Mouse (Mus musculus): ENCODE data around the gene Atad3a. TPM values are rescaled to one million over a fixed set of nuclear protein-coding genes. Genes with fewer than 3 reads are reported as not detected.

Atad3a gene
- polyA plus RNA-seq, 1 experiment from 2014 or later, result 88.9 TPM

DNA sequence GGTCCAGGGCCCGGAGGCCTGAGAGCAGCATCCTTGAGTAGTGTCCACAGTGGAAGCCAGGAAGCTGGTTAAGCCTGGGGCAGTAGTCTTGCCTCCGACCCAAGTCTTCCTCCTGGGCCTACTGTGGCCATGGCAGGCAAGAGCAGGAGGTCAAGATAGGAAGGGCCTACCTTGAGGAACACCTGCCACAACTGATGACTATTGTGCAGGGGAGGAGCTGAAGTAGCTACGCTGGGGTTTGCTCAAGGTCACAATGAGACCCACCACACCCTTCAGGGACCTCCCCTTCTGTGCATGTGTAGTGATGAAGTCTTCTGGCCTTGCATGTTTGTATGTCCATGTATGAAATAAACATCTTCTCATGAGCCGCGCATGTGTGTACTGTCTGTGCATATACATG is 25.1 kb downstream of the Atad3a start:
- WGBS, result 74% methylated on average over 5 of the region's 5 CpGs
- Histone ChIP-seq H3K27me3 (no peaks in the 10 kb centered on the region), H3K27ac (0 out of 2 replicates have a peak overlapping the region, but pooled peaks have one; percentile 87)

DNA sequence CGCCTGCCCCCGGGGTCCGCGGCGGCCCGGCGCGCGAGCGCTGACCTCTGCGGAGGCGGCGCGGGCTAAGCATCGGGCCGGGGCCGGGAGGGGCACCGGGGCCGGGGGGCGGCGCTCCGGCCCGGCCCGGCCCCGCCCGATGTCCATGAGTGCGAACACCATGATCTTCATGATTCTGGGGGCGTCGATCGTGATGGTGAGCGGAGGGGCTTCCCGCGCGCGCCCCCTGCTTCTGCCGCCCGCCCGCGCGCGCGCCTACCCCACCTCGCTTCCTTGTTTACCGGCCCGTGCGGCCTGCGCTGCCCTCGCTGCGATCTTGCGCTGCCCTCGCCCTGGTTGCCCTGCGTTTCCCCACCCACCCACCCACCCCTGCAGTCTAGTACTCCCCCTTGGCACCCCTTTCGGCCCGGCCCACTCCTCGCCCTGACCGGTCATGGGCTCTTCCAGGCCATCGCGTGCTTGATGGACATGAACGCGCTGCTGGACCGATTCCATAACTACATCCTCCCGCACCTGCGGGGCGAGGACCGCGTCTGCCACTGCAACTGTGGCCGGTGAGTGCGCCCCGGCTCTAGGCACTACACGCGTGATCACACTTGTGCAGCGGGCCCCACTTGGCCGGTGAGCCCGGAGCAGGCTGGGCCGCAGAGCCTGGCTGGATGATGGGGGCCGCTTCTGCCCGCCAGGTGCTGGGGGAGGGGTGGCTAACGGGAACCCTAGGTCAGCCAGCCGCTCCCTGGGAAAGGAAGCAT is 25.8 kb downstream of the Atad3a start:
- peak overlapping the region; percentile 77 for H3K9ac ChIP-seq
- under 1% methylated on average over 61 of the region's 79 CpGs for WGBS
- no peaks in the 10 kb centered on the region for H3K27me3 ChIP-seq
- H3K4me3 ChIP-seq, result peak overlapping the region; percentile 86
- H3K36me3 ChIP-seq, result peaks cover 2% of the 10 kb centered on the region
- peak overlapping the region; percentile 95 for H3K4me2 ChIP-seq
- peak; percentile 72 for ATAC-seq (replicated peaks; ENCODE audit: insufficient number of reproducible peaks, insufficient read depth, low FRiP score, low read depth)
- peaks cover 31% of the 10 kb centered on the region for H3K4me1 ChIP-seq (replicated peaks)
- H3K9me3 ChIP-seq (replicated peaks), result no peaks in the 10 kb centered on the region
- peak overlapping the region; percentile 87 for H3K27ac ChIP-seq

More for the DNA sequence above, 25.1 kb downstream of the Atad3a start:
- Histone ChIP-seq H3K4me3 (peak overlapping the region; percentile 86), H3K9me3 (replicated peaks) (no peaks in the 10 kb centered on the region), H3K4me2 (peak overlapping the region; percentile 95), H3K36me3 (peaks cover 8% of the 10 kb centered on the region), H3K4me1 (replicated peaks) (peaks cover 34% of the 10 kb centered on the region), H3K9ac (peak overlapping the region; percentile 77)
- no peak for ATAC-seq (replicated peaks; ENCODE audit: insufficient number of reproducible peaks, insufficient read depth, low FRiP score, low read depth)

DNA sequence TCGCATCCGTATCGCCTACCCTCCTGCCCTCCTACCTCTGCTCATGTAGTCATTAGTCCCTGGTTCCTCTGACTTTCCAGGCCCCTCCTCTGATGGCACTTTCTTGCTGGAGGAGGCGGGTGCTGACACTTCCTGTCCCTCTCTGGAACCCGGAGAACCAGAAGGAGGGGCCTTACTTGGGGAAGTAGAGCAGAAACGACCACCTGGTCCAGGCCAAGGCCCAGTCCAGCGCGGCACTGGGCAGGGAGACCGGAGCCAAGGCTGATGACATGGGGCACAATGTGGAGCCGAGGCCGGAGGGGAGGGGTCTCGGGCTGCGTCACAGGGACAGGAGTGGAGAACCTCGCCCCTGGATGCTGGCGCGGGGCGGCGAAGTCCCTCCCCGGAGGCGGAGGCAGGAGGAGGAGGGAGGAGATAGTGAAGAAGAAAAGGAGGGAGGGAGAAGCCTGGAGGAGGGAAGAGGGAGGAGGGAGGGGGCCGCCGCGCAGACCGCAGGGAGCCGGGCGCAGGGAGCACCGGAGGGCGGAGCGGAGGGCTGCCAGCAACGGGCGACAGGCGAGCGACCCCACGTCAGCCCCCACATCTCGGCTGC is 26.4 kb downstream of the Atad3a start, which contains the start of gene Tmem240:
Gene Tmem240, plus strand, starts transcription at position 451 of the 592 bp plus-strand sequence.
- Histone ChIP-seq H3K27ac (peak within 1 kb of the TSS; percentile 87), H3K4me2 (peak within 1 kb of the TSS; percentile 95), H3K9me3 (replicated peaks) (no peaks in the 10 kb centered on the region), H3K36me3 (no peaks in the 10 kb centered on the region; the same call in 1 of the 2 replicates), H3K4me3 (peak within 1 kb of the TSS; percentile 86), H3K27me3 (no peaks in the 10 kb centered on the region), H3K4me1 (replicated peaks) (peaks cover 25% of the 10 kb centered on the region), H3K9ac (peak within 1 kb of the TSS; percentile 77)
- peak; percentile 88 for ATAC-seq (replicated peaks; ENCODE audit: insufficient number of reproducible peaks, insufficient read depth, low FRiP score, low read depth)
- WGBS, result 2% methylated on average over 19 of the region's 35 CpGs

DNA sequence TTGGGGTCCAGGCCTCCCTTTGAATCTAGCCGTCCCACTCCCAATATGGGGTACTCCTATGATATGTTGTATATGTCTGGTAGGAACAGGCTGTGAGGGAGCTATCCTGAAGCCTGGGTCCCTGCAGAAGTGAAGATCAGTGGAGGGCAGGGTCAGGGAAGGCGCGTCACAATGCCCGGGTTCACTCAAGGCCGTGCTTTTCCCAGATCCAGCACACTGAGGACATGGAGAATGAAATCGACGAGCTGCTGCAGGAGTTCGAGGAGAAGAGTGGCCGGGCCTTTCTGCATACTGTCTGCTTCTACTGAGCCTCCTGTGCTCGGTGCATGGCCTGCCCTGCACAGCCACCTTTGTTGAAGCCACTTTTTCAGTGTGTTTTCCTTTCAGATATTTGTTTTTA is 27.6 kb downstream of the Atad3a start:
- no peak overlapping the region for H3K4me3 ChIP-seq
- 87% methylated on average over 10 of the region's 10 CpGs for WGBS
- no peaks in the 10 kb centered on the region for H3K27me3 ChIP-seq
- H3K9me3 ChIP-seq (replicated peaks), result no peaks in the 10 kb centered on the region
- no peaks in the 10 kb centered on the region; the same call in 1 of the 2 replicates for H3K36me3 ChIP-seq
- no peak overlapping the region for H3K9ac ChIP-seq
- H3K4me2 ChIP-seq, result no peak overlapping the region
- no peak for ATAC-seq (replicated peaks; ENCODE audit: insufficient number of reproducible peaks, insufficient read depth, low FRiP score, low read depth)
- 0 out of 2 replicates have a peak overlapping the region, but pooled peaks have one; percentile 87 for H3K27ac ChIP-seq
- H3K4me1 ChIP-seq (replicated peaks), result peaks cover 22% of the 10 kb centered on the region

DNA sequence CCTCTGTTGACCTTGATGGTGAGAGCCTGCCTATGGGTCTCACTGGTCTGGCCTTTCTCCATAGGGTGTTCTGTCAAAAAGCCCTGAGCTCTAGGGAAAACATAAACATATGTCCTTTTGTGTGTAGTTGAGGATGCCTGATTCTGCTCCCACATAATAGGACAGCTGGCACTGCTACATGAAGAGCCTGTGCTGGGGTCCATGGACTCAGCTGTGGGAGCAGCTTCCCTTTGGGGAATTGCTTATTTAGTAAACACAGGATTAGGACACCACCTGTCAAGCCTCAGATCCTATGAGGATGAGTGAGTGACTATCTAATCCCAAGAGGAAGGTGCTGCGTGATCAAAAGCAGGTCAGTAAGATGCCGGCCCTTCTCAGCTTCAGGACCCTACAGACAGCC is 32.9 kb downstream of the Atad3a start:
- no peaks in the 10 kb centered on the region; the same call in 1 of the 2 replicates for H3K36me3 ChIP-seq
- WGBS, result 81% methylated on average over 2 of the region's 2 CpGs
- no peaks in the 10 kb centered on the region for H3K4me1 ChIP-seq (replicated peaks)
- ATAC-seq (replicated peaks; ENCODE audit: insufficient number of reproducible peaks, insufficient read depth, low FRiP score, low read depth), result no peak
- no peak overlapping the region for H3K4me2 ChIP-seq
- H3K27ac ChIP-seq, result no peak overlapping the region
- H3K27me3 ChIP-seq, result no peaks in the 10 kb centered on the region
- H3K9me3 ChIP-seq (replicated peaks), result no peaks in the 10 kb centered on the region
- no peak overlapping the region for H3K9ac ChIP-seq
- H3K4me3 ChIP-seq, result no peak overlapping the region

DNA sequence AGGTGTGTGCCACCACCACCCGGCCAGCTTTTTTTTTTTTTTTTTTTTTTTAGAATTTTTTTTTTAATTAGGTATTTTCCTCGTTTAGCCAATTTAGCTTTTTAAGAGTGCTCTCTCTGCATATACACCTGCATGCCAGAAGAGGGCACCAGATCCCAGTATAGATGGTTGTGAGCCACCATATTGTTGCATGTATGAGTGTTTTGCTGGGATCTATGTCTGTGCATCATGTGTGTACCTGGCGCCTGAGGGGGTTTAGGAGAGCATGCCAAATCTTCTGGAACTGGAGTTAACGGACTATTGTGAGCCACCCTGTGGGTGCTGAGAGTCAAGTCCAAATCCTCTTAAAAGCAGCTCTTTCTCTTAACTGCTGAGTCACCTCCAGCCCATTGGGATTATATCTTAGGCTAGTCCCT is 39.2 kb downstream of the Atad3a start:
- WGBS, result 75% methylated on average over 4 of the region's 4 CpGs
- H3K4me2 ChIP-seq, result no peak overlapping the region
- H3K27ac ChIP-seq, result no peak overlapping the region
- no peaks in the 10 kb centered on the region for H3K4me1 ChIP-seq (replicated peaks)
- no peak overlapping the region for H3K9ac ChIP-seq
- H3K9me3 ChIP-seq (replicated peaks), result no peaks in the 10 kb centered on the region
- peaks cover 9% of the 10 kb centered on the region; the same call in 1 of the 2 replicates for H3K36me3 ChIP-seq
- no peak for ATAC-seq (replicated peaks; ENCODE audit: insufficient number of reproducible peaks, insufficient read depth, low FRiP score, low read depth)
- H3K4me3 ChIP-seq, result no peak overlapping the region
- no peaks in the 10 kb centered on the region for H3K27me3 ChIP-seq

DNA sequence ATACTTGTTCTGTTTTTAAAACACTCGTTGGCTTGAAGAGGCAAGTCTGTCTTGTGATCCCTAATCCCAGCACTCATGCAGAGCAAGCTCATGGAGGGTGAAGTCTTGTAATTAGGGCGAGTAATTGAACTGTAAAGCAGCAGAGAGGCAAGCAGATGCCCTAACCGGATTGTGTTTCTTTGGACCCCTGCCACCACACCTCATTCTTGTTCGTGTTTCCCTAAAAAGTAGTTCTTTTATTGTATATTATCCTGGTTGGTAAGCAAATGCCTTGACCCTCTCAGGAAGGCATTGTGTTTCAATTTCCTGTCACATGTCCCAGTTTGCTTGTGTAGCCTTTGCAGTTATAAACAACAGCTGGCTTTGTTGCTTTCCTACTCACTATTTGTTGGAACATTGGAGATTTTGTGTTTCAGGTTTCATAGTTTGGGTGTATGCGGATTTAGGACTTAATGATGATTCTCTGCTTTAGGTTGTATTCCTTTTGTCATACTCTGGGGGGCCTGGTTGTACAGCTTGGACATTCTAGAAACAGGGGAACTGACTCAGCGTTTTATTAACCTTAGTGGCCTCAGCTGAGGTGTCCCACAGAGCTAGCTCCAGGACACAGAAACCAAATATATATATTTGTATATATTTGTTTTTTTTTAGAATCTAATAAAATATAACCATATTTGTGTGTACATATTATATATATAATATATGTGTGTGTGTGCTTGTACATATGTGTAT is 50.2 kb downstream of the Atad3a start:
- 65% methylated on average over 6 of the region's 6 CpGs for WGBS

DNA sequence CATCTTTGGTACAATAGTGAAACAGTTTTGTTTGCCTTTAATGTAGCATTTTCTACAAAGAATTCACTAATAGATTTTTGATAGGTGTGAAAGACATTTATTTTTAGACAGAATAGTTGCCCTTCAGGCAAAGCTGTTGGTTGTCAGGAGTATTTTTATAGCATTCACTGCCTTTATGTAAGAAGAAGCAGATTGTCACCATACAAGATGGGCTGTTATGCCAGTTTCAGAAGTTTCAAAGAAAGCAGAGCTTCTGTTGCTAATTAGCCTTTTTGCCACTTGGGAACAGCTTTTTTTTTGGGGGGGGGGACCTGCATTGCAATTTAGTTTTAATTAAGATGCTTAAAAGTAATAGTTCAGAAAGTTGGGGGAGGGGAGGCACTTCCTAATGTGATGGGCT is 51.9 kb downstream of the Atad3a start:
- Histone ChIP-seq H3K9me3 (replicated peaks) (no peaks in the 10 kb centered on the region), H3K27me3 (no peaks in the 10 kb centered on the region), H3K4me3 (no peak overlapping the region), H3K36me3 (no peaks in the 10 kb centered on the region), H3K4me2 (no peak overlapping the region), H3K4me1 (replicated peaks) (peaks cover 15% of the 10 kb centered on the region), H3K27ac (no peak overlapping the region), H3K9ac (no peak overlapping the region)
- ATAC-seq (replicated peaks; ENCODE audit: insufficient number of reproducible peaks, insufficient read depth, low FRiP score, low read depth), result no peak

More for the DNA sequence above, 50.2 kb downstream of the Atad3a start:
- no peaks in the 10 kb centered on the region for H3K9me3 ChIP-seq (replicated peaks)
- H3K4me1 ChIP-seq (replicated peaks), result peaks cover 11% of the 10 kb centered on the region
- peaks cover 10% of the 10 kb centered on the region for H3K36me3 ChIP-seq
- no peak overlapping the region for H3K4me2 ChIP-seq
- H3K4me3 ChIP-seq, result no peak overlapping the region
- ATAC-seq (replicated peaks; ENCODE audit: insufficient number of reproducible peaks, insufficient read depth, low FRiP score, low read depth), result no peak
- no peak overlapping the region for H3K9ac ChIP-seq
- H3K27me3 ChIP-seq, result no peaks in the 10 kb centered on the region
- peak overlapping the region; percentile 60 for H3K27ac ChIP-seq

DNA sequence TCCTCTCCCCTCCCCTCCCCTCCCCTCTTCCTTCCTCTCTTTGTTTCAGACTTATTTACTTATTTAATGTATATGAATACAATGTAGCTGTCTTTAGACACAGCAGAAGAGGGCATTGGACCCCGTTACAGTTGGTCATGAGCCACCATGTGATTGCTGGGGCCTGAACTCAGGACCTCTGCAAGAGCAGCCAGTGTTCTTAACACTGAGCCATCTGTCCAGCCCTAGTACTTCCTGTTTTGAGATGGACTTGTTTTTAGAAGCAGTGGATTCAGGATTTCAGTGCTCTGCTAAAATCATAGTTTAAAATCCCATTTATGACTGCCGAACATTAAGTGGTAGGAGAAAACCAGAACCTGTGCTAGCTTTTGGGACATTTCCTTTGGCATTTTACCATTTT is 52.3 kb downstream of the Atad3a start:
- no peaks in the 10 kb centered on the region for H3K9me3 ChIP-seq (replicated peaks)
- peaks cover 15% of the 10 kb centered on the region for H3K4me1 ChIP-seq (replicated peaks)
- 78% methylated on average over 2 of the region's 2 CpGs for WGBS
- H3K4me3 ChIP-seq, result no peak overlapping the region
- H3K27me3 ChIP-seq, result no peaks in the 10 kb centered on the region
- no peak for ATAC-seq (replicated peaks; ENCODE audit: insufficient number of reproducible peaks, insufficient read depth, low FRiP score, low read depth)
- H3K27ac ChIP-seq, result no peak overlapping the region
- H3K4me2 ChIP-seq, result no peak overlapping the region
- H3K9ac ChIP-seq, result no peak overlapping the region
- H3K36me3 ChIP-seq, result no peaks in the 10 kb centered on the region

DNA sequence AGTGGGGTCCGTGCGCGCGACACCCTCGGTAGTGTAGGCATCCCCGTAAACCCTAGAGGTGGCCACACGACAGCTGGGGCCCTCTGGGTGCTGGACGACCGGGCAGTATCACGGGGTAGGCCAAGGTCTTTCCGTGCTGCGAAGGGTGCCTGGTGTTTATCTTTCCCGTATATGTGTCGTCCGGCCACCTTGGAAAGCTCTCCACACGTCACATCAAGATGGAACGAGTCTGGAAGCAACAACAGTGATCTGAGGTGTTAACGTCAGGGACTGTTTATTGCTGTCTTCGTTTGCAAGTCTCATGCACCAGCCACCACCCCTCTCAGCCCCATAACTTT is 55.3 kb downstream of the Atad3a start:
- Histone ChIP-seq H3K9me3 (replicated peaks) (no peaks in the 10 kb centered on the region), H3K4me3 (peak overlapping the region; percentile 96), H3K4me1 (replicated peaks) (peaks cover 15% of the 10 kb centered on the region), H3K27ac (peak overlapping the region; percentile 96), H3K36me3 (no peaks in the 10 kb centered on the region), H3K27me3 (no peaks in the 10 kb centered on the region), H3K4me2 (peak overlapping the region; percentile 86), H3K9ac (peak overlapping the region; percentile 92)
- ATAC-seq (replicated peaks; ENCODE audit: insufficient number of reproducible peaks, insufficient read depth, low FRiP score, low read depth), result no peak
- under 1% methylated on average over 19 of the region's 19 CpGs for WGBS

All from heart, embryonic 15.5 days (tissue).